Mouse (Mus musculus) lung, adult 2 months (tissue): ENCODE data around the gene Stx1b.

Source experiments
- CTCF ChIP-seq: fragments of 200-500 bp; IDR thresholded peaks from 2 replicates; pipeline ENCODE4 v1.5.1; 2011; ENCODE audit warnings: mild to moderate bottlenecking, low read length, control low read depth; ENCODE audit not compliant: insufficient read depth
- POLR2A ChIP-seq: fragments of 200-500 bp; IDR thresholded peaks from 2 replicates; pipeline ENCODE4 v1.6.1; 2011; ENCODE audit warnings: low read depth, mild to moderate bottlenecking, control low read depth, low read length, borderline replicate concordance; ENCODE audit errors: extremely low read depth

DNA sequence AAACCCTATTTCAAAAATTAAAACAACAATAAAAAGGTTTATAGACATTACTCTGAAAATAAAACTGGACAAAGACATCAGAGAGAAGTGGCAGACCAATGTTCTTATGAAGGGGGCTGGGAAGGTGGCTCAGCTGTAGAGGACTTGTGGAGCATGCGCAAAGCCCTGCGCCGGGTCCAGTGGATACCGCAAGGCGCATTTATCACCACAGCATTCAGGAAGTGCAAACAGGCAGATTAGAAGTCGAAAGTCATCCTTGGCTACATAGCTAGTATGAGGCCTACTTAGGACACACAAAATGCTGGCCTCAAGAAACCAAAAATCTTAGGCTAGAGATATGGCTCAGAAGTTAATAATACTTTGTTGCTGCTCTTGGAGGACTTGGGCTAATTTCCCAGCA is 33.9 kb upstream of the Stx1b start:
- TF ChIP-seq CTCF, result no peak
- no peak for TF ChIP-seq POLR2A
